Comparison of ENCODE assay signal across 20 mouse cellular contexts in genomic region chr10:99480573-99480972, GRCm38 (mm10).
DNase-seq lines count a peak whose midpoint lies in the region; ATAC-seq and TF ChIP-seq lines count a peak whose summit lies in the region.
"Had no signal": no experiment of that assay in that cellular context is flagged by ENCODE, and none has a peak within 500 bp of the region (broad histone marks: within the 10 kb centered on the region; RNA-seq: fewer than 3 reads in every experiment).

No protein-coding gene starts in this region.

- no peaks in the 10 kb centered on the region for H3K9me3 ChIP-seq in stomach, postnatal 0 days (ENCODE audit: control insufficient read depth, low read length)
- H3K9me3 ChIP-seq: embryonic facial prominence, embryonic 10.5 days had no signal

- intact Hi-C loops in gastrocnemius, postnatal 36 days (cut with DNase I) = no loop called here

- H3K36me3 ChIP-seq in stomach, postnatal 0 days (ENCODE audit: control insufficient read depth, insufficient read depth, low read length) = no peaks in the 10 kb centered on the region
- H3K36me3 ChIP-seq: embryonic facial prominence, embryonic 10.5 days had no signal

- TF ChIP-seq CTCF in stomach, postnatal 0 days (IDR thresholded peaks at IDR 0.05; ENCODE audit: low read depth) = no peak

- no peak overlapping the region for H3K4me2 ChIP-seq in stomach, postnatal 0 days (replicated peaks; ENCODE audit: low read depth)
- H3K4me2 ChIP-seq: heart, embryonic 11.5 days; hindbrain, embryonic 14.5 days had no signal

- ATAC-seq in frontal cortex, adult (ENCODE audit: low TSS enrichment) = peak; percentile 80
- ATAC-seq in stomach, postnatal 0 days (ENCODE audit: low FRiP score, low TSS enrichment) = no peak
- ATAC-seq: intestine, postnatal 0 days; midbrain, embryonic 16.5 days had no signal

- WGBS in stomach, postnatal 0 days = 78% methylated on average over 4 of the region's 4 CpGs

- no peak overlapping the region for H3K9ac ChIP-seq in stomach, postnatal 0 days (ENCODE audit: low read length)
- H3K9ac ChIP-seq: hindbrain, embryonic 14.5 days had no signal

- H3K4me1 ChIP-seq in stomach, postnatal 0 days (replicated peaks; ENCODE audit: control insufficient read depth, insufficient read depth) = no peaks in the 10 kb centered on the region
- H3K4me1 ChIP-seq: embryonic facial prominence, embryonic 10.5 days had no signal

- H3K27me3 ChIP-seq in stomach, postnatal 0 days (ENCODE audit: control insufficient read depth, insufficient read depth, low read length) = no peaks in the 10 kb centered on the region

- no peak for DNase-seq in frontal cortex, postnatal 14 days (ENCODE audit: low spot score in 2 of 2)
- peak; percentile 85 for DNase-seq in right cerebral cortex, adult 18-20 months
- DNase-seq in right cerebral cortex, postnatal 14 days = no peak
- peak; percentile 83 for DNase-seq in layer of hippocampus, adult 9-11 months
- no peak for DNase-seq in gastrocnemius, postnatal 36 days
- no peak for DNase-seq in stomach, postnatal 0 days (ENCODE audit: low spot score)
- no peak for DNase-seq in thymus, adult 18-20 months
- DNase-seq: adrenal gland, postnatal 10 days; cerebellum, adult 18-20 months; gastrocnemius, postnatal 10 days; lung, adult 18-20 months; retina, postnatal 1 day; thymus, postnatal 36 days had no signal

- H3K4me3 ChIP-seq in stomach, postnatal 0 days (ENCODE audit: low read depth, low read length) = no peak overlapping the region
- H3K4me3 ChIP-seq: embryonic facial prominence, embryonic 10.5 days had no signal

- TF ChIP-seq EP300 in stomach, postnatal 0 days (optimal IDR thresholded peaks at IDR 0.05) = no peak

- H3K27ac ChIP-seq in stomach, postnatal 0 days (replicated peaks) = no peak overlapping the region
- H3K27ac ChIP-seq: embryonic facial prominence, embryonic 10.5 days; hindbrain, embryonic 14.5 days; kidney, postnatal 0 days had no signal

Comparison
In these comparisons a context has a peak if more than half of its experiments do, and no peak if none do; other contexts are left out.
1. DNase-seq: peak in right cerebral cortex, adult 18-20 months (single experiment) and layer of hippocampus, adult 9-11 months (single experiment); none in frontal cortex, postnatal 14 days (0 of 2), right cerebral cortex, postnatal 14 days (single experiment), gastrocnemius, postnatal 36 days (0 of 2), stomach, postnatal 0 days (single experiment) and thymus, adult 18-20 months (0 of 2).